Mouse (Mus musculus) activated CD4-positive, CD25-positive, alpha-beta regulatory T cell (primary cell): ENCODE measurements around the gene Tmem210. TPM values are rescaled to one million over a fixed set of nuclear protein-coding genes. Genes with fewer than 3 reads are reported as not detected.

ENCODE experiments used
- polyA plus RNA-seq, 2 experiments: library from polyadenylated mRNA; unstranded; fragments of 100-300 nt; shearing (Covaris generic); gene quantifications; one replicate each; pipeline ENCODE4 v1.2.1; 2017

The Tmem210 gene
- not detected for polyA plus RNA-seq

DNA sequence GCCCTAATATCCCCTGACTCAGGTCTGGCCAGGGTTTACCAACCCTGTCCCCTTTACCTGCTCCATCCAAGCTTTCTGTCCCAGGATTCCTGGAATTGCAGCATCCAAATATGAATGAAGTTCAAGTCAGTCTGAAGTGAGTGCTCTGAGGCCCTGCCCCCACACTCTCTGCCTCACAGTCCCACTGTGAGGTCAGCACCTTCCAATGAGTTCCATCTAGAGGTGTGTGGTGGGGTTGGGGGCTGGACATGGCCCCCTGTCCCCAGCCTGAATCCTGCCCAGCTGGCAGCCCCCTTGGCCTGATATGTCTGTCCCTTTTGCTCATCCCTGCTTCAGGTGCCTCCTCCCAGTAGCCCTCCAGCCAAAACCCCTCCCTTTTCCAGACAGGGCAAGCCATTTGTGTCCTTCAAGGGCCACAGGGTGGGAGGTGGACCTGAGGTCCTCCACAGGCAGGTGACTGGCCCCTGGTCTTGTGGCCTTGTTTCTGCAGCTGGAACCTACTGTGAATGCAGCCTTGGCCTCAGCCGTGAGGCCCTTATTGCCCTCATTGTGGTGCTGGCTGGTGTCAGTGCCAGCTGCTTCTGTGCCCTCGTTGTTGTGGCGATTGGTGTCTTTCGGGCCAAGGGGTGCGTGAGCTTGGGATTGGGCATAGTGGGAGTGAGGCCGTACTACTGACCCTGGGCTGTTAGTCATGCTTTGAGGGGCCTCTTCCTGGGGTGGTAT is at the start of gene Tmem210:
Tmem210 (plus strand) TSS at position 219 of the 723 bp plus-strand sequence.

DNA sequence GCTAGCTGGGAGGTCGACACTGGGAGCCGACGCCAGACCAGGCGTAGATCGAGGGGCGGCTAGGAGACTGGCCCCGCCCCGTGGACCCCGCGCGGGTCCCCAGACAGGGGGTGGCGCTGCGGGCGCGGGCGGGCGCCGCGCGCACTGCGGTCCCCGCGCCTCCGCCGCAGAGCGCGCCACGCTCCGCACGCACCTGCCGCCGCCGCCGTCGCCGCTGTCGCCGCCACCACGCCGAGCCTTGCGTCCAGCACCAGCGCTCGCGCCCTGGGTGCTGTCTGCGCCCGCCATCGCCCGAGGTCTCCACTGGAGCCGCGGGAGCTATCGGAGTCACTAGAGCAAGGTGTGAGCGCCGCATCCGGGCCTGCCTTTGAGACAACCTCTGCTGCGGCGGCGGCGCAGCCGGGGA is 45.8 kb upstream of the Tmem210 start, which contains the start of the genes Rnf208 and Cysrt1:
Rnf208 (plus strand) TSS at position 155 of the 406 bp plus-strand sequence.
Cysrt1 (minus strand) TSS at position 352 of the 406 bp plus-strand sequence.

DNA sequence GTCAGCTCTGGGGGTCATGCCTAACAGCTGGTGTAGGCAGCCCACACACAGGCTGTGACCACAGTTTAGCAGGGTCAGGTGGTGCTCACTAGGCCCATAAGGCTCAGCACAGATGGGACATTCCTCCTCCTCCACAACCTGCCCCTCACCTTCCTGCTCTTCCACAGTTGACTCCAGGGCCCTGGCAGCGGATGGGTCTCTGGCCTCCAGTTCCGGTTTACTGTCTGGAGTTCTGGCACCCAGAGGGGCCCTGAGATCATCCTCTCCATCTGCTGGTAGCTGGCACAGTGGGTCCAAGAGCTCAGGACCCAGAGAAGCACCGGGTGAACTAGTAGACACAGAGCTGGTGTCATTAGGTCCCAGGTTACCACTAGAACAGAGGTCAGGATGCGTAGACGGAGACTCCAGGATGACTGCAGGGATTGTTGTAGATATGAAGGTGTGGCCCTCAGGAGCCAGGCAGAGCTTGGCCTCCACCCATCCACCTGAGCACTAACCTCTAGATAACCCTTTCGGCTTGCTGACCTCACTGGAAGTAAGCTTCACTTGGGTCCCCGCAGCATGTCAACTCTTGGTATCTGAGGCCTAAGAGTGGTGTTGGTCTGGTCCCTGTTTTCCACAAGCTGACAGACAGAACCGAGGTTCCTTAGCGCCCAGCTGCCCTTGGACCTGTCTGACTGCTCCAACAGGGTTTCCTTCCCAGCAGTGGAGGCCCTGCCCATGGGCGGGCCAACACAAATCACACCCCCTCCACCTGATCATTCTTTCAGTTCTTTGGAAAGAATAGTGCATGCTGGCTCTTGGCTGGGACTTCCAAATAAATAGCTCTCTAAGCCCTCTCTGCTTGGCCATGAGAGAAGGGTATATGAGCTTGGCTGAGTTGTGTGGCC is 41.5 kb upstream of the Tmem210 start, which contains the start of gene AL732309.1:
AL732309.1 (minus strand) TSS at position 681 of the 890 bp plus-strand sequence.

DNA sequence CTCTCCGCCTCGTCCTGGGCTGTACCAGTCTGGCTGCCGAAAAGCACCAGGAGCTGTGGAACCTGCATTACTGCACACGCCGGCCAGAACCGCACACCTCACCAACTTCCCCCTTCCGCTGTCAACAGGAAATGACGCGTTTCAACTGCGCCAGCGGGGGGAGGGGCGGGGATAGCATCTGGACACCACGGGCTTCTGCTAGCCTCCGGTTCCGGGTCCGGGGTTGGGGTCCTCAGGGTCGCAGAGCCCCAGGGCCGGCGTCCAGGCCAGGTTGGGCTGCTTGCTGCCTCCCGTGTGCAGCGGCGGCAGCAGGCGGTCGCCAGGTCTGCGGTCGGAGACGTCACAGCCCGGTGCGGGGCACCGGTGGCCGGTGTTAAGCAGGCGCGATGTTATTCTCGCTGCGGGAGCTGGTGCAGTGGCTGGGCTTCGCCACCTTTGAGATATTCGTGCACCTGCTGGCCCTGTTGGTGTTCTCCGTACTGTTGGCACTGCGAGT is 32.6 kb upstream of the Tmem210 start, which contains the start of gene Tmem203:
Tmem203 (plus strand) TSS at position 156 of the 496 bp plus-strand sequence.

DNA sequence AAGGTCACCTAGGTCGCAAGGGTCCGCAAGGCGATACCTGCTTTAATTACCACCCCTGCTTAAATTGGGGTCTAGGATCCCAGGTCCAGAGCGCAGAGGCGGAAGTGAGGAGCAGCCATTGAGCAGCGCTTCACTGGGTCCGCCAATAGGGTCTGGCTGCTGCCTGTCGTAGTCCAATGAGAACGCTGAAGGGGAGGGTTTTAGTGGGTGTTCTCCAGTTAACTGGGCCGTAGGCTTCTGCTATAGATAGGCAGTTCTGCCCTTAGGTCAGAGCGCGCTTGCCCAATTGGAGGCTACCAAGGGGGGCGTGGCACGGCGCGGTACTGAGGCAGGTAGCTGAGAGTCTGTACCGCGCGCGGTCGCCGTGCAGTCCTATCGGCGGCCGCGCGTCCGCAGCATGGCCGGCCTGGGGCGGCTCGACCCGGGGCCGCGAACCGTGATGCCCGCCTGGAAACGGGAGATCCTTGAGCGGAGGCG is 25.6 kb upstream of the Tmem210 start, which contains the start of gene Tprn:
Tprn (plus strand) TSS at position 328 of the 477 bp plus-strand sequence.

DNA sequence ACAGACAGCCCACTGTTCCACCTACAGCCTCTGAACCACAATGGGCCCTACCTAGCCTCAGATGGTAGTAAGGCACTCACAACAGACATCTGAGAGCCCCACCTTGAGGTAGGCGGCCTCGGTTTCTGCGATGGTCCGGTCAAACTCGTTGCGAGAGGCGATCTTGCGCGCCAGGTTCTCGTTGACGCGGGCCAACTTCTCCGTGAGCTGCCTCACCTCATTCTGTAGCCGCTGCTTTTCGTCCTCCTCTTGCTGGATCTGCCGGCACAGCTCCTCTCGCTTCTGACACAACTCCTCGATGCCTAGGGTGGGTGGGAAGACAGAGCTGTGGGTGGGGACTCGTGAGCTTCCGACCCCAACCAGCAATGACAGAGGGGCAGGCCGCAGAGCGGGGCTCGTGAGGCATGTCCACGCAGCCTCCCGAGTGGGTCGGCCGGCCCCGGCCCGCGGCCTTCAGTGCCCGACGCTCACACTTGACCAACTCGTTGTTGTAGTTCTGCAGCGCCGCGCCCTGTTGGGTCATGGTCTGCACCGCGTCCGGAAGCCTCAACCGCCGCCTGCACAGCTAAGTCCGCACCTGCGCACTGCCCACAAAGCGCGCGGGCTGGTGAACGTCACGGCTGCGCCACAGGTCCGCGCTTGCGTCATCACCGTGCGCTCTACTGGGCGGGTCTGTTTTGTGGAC is 16.0 kb upstream of the Tmem210 start, which contains the start of the genes Ssna1 and Anapc2:
Ssna1 (minus strand) TSS at position 612 of the 685 bp plus-strand sequence.
Anapc2 (plus strand) TSS at position 652 of the 685 bp plus-strand sequence.

DNA sequence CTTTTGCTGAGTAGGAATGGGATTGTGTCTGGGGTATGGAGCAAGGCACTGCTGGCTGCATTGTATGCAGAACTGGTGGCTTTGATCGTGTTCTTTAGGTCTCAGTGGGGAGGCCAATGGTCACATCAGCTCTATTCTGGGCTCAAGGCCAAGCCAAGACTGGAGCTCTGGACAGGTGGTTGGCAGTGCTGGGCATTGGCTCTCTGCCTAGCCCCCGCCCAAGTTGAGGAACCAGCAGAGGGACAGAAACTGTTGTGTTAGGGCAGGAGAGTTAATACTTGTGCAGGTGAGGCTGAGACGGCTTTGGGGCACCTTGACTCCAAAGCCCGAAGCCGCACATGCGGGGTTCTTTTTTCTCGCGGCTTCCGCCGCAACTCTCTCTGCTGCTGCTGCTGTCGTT is 1.7 kb downstream of the Tmem210 start, which contains the start of gene Lrrc26:
Lrrc26 (plus strand) TSS at position 265 of the 400 bp plus-strand sequence.

DNA sequence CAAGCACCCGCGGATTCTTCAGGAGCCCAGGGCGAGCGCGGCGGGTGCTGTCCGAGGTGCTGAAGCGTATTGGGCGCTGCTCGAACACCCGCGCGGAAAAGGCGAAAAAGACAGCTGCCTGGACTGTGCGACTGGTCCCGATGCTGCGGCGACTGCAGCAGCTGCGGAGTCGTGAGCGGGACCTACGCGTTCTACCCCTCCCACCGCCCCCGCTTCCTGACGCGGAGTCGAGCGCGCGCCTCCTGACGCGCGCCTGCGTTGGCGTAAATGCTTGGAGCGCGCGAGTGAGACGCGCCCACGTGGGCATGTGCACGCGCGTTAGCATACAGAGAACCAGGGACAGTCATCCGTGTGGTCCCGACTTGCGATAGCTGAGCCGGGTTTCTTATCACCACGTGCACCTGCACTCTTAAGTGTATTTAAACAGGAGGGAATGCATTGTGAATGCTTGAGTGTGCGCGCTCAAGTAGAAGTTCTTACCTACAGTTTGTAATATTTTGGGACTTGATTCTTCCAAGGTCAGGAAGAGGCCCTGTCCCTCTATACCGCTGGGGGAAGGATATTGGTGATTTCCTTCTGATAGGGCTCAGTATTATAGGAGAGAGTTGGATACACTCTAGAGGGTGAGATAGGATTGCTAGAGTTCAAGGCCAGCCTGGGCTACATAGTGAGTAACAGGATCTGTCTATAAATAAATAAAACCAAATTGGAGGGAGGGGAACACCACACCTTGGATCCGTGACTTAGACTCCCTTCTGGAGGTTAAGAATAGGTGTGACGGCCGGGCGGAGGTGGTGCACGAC is 31.2 kb downstream of the Tmem210 start, which contains the start of gene Grin1:
Grin1 (minus strand) TSS at position 217 of the 803 bp plus-strand sequence.

DNA sequence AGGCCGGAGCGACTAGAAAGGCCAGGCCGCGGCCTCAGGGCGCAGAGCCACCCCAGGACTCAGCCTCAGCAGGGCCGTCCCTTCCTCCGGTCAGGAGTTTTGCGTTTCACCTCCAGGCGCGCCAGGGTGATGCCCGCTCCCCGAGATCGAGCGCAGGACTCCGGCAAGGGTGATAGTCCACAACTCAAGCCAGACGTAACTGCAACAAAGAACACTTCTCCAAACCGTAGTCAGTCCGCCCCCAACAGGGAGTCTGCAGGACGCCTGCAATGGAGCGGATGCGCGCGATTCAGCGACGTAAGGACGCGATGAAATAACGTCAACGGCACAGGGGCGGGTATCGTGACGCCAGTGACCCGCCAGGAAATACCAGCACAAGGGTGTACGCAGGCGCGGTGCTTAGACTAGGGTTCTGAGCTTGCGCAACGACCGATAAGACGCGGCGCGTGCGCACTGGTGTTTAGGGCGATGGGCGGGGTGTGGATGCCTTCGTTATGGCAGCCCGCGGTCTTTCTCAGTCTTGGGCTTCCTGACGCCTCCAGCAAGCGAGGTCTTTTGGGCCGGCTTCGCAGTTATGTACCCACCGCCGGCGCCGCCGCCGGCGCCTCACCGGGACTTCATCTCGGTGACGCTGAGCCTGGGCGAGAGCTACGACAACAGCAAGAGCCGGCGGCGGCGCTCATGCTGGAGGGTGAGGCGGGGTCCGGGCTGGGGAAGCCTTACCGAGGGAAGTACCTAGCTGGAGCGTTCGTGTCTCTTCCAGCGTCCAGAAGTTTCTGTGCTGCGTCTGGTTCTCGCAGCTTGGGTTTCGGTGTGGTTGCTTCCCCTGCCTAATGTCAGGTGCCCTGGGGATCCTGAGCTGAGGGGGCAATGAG is 44.6 kb downstream of the Tmem210 start, which contains the start of gene Man1b1:
Man1b1 (plus strand) TSS at position 53 of the 875 bp plus-strand sequence.

Other genes starting within 250 kb of the Tmem210 start
- 10 to 100 TPM; 31.8 to 38.7 TPM for gene Nsmf, start 233.8 kb upstream of the Tmem210 start, polyA plus RNA-seq
- not detected for gene Entpd8, start 207.8 kb upstream of the Tmem210 start, polyA plus RNA-seq
- 1 to 10 TPM; 1.3 to 1.4 TPM for gene Noxa1, start 193.0 kb upstream of the Tmem210 start, polyA plus RNA-seq
- 1 to 10 TPM; 3.6 to 4.7 TPM for gene Nrarp, start 107.4 kb upstream of the Tmem210 start, polyA plus RNA-seq
- gene Tor4a, start 91.3 kb upstream of the Tmem210 start, polyA plus RNA-seq: 100 to 1,000 TPM in 1 of 2 experiments, 10 to 100 TPM in 1; 82.2 to 121 TPM
- gene Nelfb, start 76.7 kb upstream of the Tmem210 start, polyA plus RNA-seq: 100 to 1,000 TPM; 104 to 121 TPM
- gene Stpg3, start 73.5 kb upstream of the Tmem210 start, polyA plus RNA-seq: not detected
- under 1 TPM in 1 of 2 experiments, not detected in 1; 0.44 TPM for gene Fam166a, start 69.4 kb upstream of the Tmem210 start, polyA plus RNA-seq
- 100 to 1,000 TPM; 153 to 167 TPM for gene Tubb4b, start 63.4 kb upstream of the Tmem210 start, polyA plus RNA-seq
- under 1 TPM in 1 of 2 experiments, not detected in 1; 0.07 TPM for gene Slc34a3, start 53.8 kb upstream of the Tmem210 start, polyA plus RNA-seq
- under 1 TPM in 1 of 2 experiments, not detected in 1; 0.14 TPM for gene Rnf224, start 51.4 kb upstream of the Tmem210 start, polyA plus RNA-seq
- gene Rnf208, start 45.9 kb upstream of the Tmem210 start, polyA plus RNA-seq: 1 to 10 TPM; 1.2 to 4.3 TPM
- not detected for gene Cysrt1, start 45.7 kb upstream of the Tmem210 start, polyA plus RNA-seq
- 1 to 10 TPM; 2.1 to 9.4 TPM for gene AL732309.1, start 41.3 kb upstream of the Tmem210 start, polyA plus RNA-seq
- 10 to 100 TPM; 31.0 to 41.1 TPM for gene Tmem203, start 32.7 kb upstream of the Tmem210 start, polyA plus RNA-seq
- gene Tprn, start 25.5 kb upstream of the Tmem210 start, polyA plus RNA-seq: 10 to 100 TPM; 10.9 to 12.4 TPM
- 100 to 1,000 TPM; 140 TPM for gene Ssna1, start 15.7 kb upstream of the Tmem210 start, polyA plus RNA-seq
- 10 to 100 TPM; 78.1 to 84.1 TPM for gene Anapc2, start 15.7 kb upstream of the Tmem210 start, polyA plus RNA-seq
- not detected for gene Lrrc26, start 1.8 kb downstream of the Tmem210 start, polyA plus RNA-seq
- under 1 TPM; 0.10 to 0.39 TPM for gene Grin1, start 31.0 kb downstream of the Tmem210 start, polyA plus RNA-seq
- 10 to 100 TPM; 17.2 to 17.6 TPM for gene Man1b1, start 44.2 kb downstream of the Tmem210 start, polyA plus RNA-seq
- gene Dpp7, start 68.2 kb downstream of the Tmem210 start, polyA plus RNA-seq: 10 to 100 TPM; 13.0 to 16.1 TPM
- 10 to 100 TPM; 50.7 to 71.9 TPM for gene Uap1l1, start 77.5 kb downstream of the Tmem210 start, polyA plus RNA-seq
- gene Sapcd2, start 84.2 kb downstream of the Tmem210 start, polyA plus RNA-seq: 1 to 10 TPM; 4.3 to 6.6 TPM
- gene Entpd2, start 107.7 kb downstream of the Tmem210 start, polyA plus RNA-seq: under 1 TPM in 1 of 2 experiments, not detected in 1; 0.17 TPM
- 1 to 10 TPM; 1.1 to 4.0 TPM for gene Npdc1, start 111.2 kb downstream of the Tmem210 start, polyA plus RNA-seq
- 10 to 100 TPM; 13.1 to 35.9 TPM for gene Fut7, start 135.1 kb downstream of the Tmem210 start, polyA plus RNA-seq
- 10 to 100 TPM; 20.5 to 67.6 TPM for gene Abca2, start 140.6 kb downstream of the Tmem210 start, polyA plus RNA-seq
- 1 to 10 TPM; 1.1 to 2.4 TPM for gene Clic3, start 168.7 kb downstream of the Tmem210 start, polyA plus RNA-seq
- gene Paxx, start 172.9 kb downstream of the Tmem210 start, polyA plus RNA-seq: 100 to 1,000 TPM in 1 of 2 experiments, 10 to 100 TPM in 1; 95.9 to 106 TPM
- under 1 TPM in 1 of 2 experiments, not detected in 1; 0.63 TPM for gene Ptgds, start 181.9 kb downstream of the Tmem210 start, polyA plus RNA-seq
- gene Lcn12, start 205.8 kb downstream of the Tmem210 start, polyA plus RNA-seq: not detected
- gene Fbxw5, start 212.6 kb downstream of the Tmem210 start, polyA plus RNA-seq: 10 to 100 TPM; 64.4 to 86.7 TPM
- 1 to 10 TPM; 5.9 to 6.1 TPM for gene C8g, start 213.6 kb downstream of the Tmem210 start, polyA plus RNA-seq